ENCODE assay signal across 8 mouse cellular contexts in the genomic region with DNA sequence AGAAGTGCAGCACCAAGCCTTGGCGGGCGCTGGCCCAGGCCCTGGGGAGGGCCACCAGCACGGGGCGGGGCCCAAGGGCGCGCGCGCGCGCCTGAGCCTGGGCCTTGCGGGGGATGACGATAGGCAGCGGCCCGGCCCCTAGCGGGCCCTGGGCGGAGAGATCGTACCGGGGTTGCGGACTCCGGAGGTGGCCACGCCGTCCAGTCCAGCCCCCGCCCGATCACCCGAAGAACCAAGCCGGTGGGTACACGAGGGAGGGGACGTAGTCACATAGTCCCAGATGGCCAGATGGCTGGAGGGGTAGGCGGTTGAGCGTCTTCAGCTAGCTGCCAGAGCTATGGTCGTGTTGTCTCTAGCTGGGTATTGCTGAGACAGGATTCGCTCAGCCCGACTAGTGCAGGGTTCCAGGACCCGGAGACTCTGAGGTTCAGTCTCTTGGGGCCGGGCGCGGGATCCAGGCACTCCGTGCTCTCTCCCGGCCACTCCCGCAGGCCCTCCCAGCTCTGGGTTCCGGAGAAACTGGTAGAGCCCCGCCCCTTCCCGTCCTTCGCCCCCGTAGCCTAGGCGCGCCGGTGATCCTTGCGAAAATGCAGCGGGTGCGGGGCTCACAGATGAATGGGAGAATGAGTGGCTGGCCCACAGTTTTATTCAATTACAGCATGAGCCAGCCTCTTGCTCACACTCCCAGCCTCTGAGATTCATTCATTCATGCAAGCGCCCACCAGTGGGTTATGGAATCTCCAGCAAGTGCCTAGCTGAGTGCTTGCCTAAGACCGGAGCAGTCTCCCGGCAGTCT. TPM values are rescaled to one million over a fixed set of nuclear protein-coding genes. Genes with fewer than 3 reads are reported as not detected.
DNase-seq lines count a peak whose midpoint lies in the region; ATAC-seq and TF ChIP-seq lines count a peak whose summit lies in the region.

No protein-coding gene starts in this region.

- peak overlapping the region; percentile 100 for H3K27ac ChIP-seq in brown adipose tissue, adult 24 weeks (replicated peaks; ENCODE audit: low read depth, low read length)
- peak overlapping the region; percentile 96 for H3K27ac ChIP-seq in heart, embryonic 15.5 days
- peak overlapping the region; percentile 92 for H3K27ac ChIP-seq in liver, embryonic 15.5 days (replicated peaks)
- H3K27ac ChIP-seq in neural tube, embryonic 13.5 days (replicated peaks), result peak overlapping the region; percentile 70
- H3K27ac ChIP-seq in testis, adult 2 months (ENCODE audit: control insufficient read depth, insufficient read depth, low read depth, low read length), result peak overlapping the region; percentile 91

- H3K4me2 ChIP-seq in heart, embryonic 15.5 days, result peak overlapping the region; percentile 86
- H3K4me2 ChIP-seq in liver, embryonic 15.5 days, result peak overlapping the region; percentile 100
- H3K4me2 ChIP-seq in neural tube, embryonic 13.5 days, result peak overlapping the region; percentile 84

- H3K4me1 ChIP-seq in brown adipose tissue, adult 24 weeks (ENCODE audit: control insufficient read depth, insufficient read depth, insufficient read length, low read length), result peaks cover 33% of the 10 kb centered on the region
- H3K4me1 ChIP-seq in heart, embryonic 15.5 days (replicated peaks), result peaks cover 79% of the 10 kb centered on the region
- H3K4me1 ChIP-seq in liver, embryonic 15.5 days (replicated peaks), result peaks cover 85% of the 10 kb centered on the region
- peaks cover 48% of the 10 kb centered on the region for H3K4me1 ChIP-seq in neural tube, embryonic 13.5 days (replicated peaks)
- peaks cover 55% of the 10 kb centered on the region for H3K4me1 ChIP-seq in testis, adult 2 months (ENCODE audit: control insufficient read depth, insufficient read depth, low read length)

- WGBS in heart, embryonic 15.5 days, result under 1% methylated on average over 54 of the region's 54 CpGs
- WGBS in liver, embryonic 15.5 days (ENCODE audit: insufficient replicate concordance), result under 1% methylated on average over 54 of the region's 54 CpGs
- under 1% methylated on average over 54 of the region's 54 CpGs for WGBS in neural tube, embryonic 13.5 days

- ATAC-seq in heart, embryonic 15.5 days (replicated peaks; ENCODE audit: insufficient number of reproducible peaks, insufficient read depth, low FRiP score, low read depth), result peak; percentile 47
- peak; percentile 82 for ATAC-seq in liver, embryonic 15.5 days (ENCODE audit: insufficient read depth)
- ATAC-seq in neural tube, embryonic 13.5 days (ENCODE audit: low read depth), result peak; percentile 61

- TF ChIP-seq CTCF in testis, adult 2 months (IDR thresholded peaks at IDR 0.05; ENCODE audit: control insufficient read depth, insufficient read depth, insufficient replicate concordance, low read depth, low read length), result no peak

- peak; percentile 35 to 53 for DNase-seq in CD8-positive naive resting alpha-beta T cell, adult 2 months (ENCODE audit: low read depth in 2 of 2, low spot score in 2 of 2)
- peak; percentile 33 for DNase-seq in fibroblast of lung, adult 2 months (ENCODE audit: low read depth)
- peak; percentile 91 for DNase-seq in kidney, postnatal 14 days

- H3K9ac ChIP-seq in heart, embryonic 15.5 days, result peak overlapping the region; percentile 89
- H3K9ac ChIP-seq in liver, embryonic 15.5 days, result peak overlapping the region; percentile 90
- H3K9ac ChIP-seq in neural tube, embryonic 13.5 days, result peak overlapping the region; percentile 82

- H3K4me3 ChIP-seq in brown adipose tissue, adult 24 weeks (ENCODE audit: insufficient read depth, low read depth, low read length), result peak overlapping the region; percentile 98
- peak overlapping the region; percentile 80 for H3K4me3 ChIP-seq in heart, embryonic 15.5 days
- H3K4me3 ChIP-seq in liver, embryonic 15.5 days (replicated peaks), result peak overlapping the region; percentile 83
- peak overlapping the region; percentile 56 for H3K4me3 ChIP-seq in neural tube, embryonic 13.5 days
- peak overlapping the region; percentile 90 for H3K4me3 ChIP-seq in testis, adult 2 months (ENCODE audit: control insufficient read depth, low read depth, low read length)

- TF ChIP-seq POLR2A in testis, adult 2 months (IDR thresholded peaks at IDR 0.05; ENCODE audit: control insufficient read depth, low read depth, low read length), result no peak

- no peaks in the 10 kb centered on the region for H3K9me3 ChIP-seq in heart, embryonic 15.5 days (replicated peaks)
- H3K9me3 ChIP-seq in liver, embryonic 15.5 days (replicated peaks), result no peaks in the 10 kb centered on the region
- H3K9me3 ChIP-seq in neural tube, embryonic 13.5 days, result no peaks in the 10 kb centered on the region

- no peaks in the 10 kb centered on the region for H3K36me3 ChIP-seq in heart, embryonic 15.5 days
- no peaks in the 10 kb centered on the region; the same call in none of the 2 replicates for H3K36me3 ChIP-seq in liver, embryonic 15.5 days (replicated peaks)
- no peaks in the 10 kb centered on the region for H3K36me3 ChIP-seq in neural tube, embryonic 13.5 days
- H3K36me3 ChIP-seq in testis, adult 2 months (ENCODE audit: control insufficient read depth, insufficient read depth, low read length), result no peaks in the 10 kb centered on the region

- H3K27me3 ChIP-seq in heart, embryonic 15.5 days, result no peaks in the 10 kb centered on the region
- no peaks in the 10 kb centered on the region for H3K27me3 ChIP-seq in liver, embryonic 15.5 days
- peaks cover 41% of the 10 kb centered on the region for H3K27me3 ChIP-seq in neural tube, embryonic 13.5 days
- no peaks in the 10 kb centered on the region for H3K27me3 ChIP-seq in testis, adult 2 months (ENCODE audit: control insufficient read depth, insufficient read depth, low read length)

RNA-seq across cellular contexts. Expression of gene Myo1c, which starts 1.3 kb away (rescaled TPM):
- polyA plus RNA-seq in brown adipose tissue, adult 24 weeks (2012; ENCODE audit: insufficient read depth, insufficient read length, missing spikeins), result 65.7 and 72.5 TPM in 2 replicates
- polyA plus RNA-seq in heart, embryonic 15.5 days (2015; fragmentation: Nextera tagmentation; extraction: Ambion mirVana), result 62.1 and 79.0 TPM in 2 replicates
- 20.6 and 24.5 TPM in 2 replicates for polyA plus RNA-seq in liver, embryonic 15.5 days (2015; fragmentation: Nextera tagmentation; extraction: Ambion mirVana)
- 10.7 and 12.9 TPM in 2 replicates for polyA plus RNA-seq in neural tube, embryonic 13.5 days (2015; fragmentation: Nextera tagmentation; extraction: Ambion mirVana)
- 41.3 and 48.7 TPM in 2 replicates for polyA plus RNA-seq in testis, adult 2 months (2012; rRNA removed)

RNA-seq across cellular contexts. Expression of gene Inpp5k, which starts 20.8 kb away (rescaled TPM):
- polyA plus RNA-seq in brown adipose tissue, adult 24 weeks (2012; ENCODE audit: insufficient read depth, insufficient read length, missing spikeins), result 19.1 and 24.1 TPM in 2 replicates
- polyA plus RNA-seq in heart, embryonic 15.5 days (2015; fragmentation: Nextera tagmentation; extraction: Ambion mirVana), result 19.6 and 28.8 TPM in 2 replicates
- polyA plus RNA-seq in liver, embryonic 15.5 days (2015; fragmentation: Nextera tagmentation; extraction: Ambion mirVana), result 16.0 and 18.3 TPM in 2 replicates
- polyA plus RNA-seq in neural tube, embryonic 13.5 days (2015; fragmentation: Nextera tagmentation; extraction: Ambion mirVana), result 39.9 and 42.8 TPM in 2 replicates
- 121 and 128 TPM in 2 replicates for polyA plus RNA-seq in testis, adult 2 months (2012; rRNA removed)

RNA-seq across cellular contexts. Expression of gene Crk, which starts 27.4 kb away (rescaled TPM):
- polyA plus RNA-seq in brown adipose tissue, adult 24 weeks (2012; ENCODE audit: insufficient read depth, insufficient read length, missing spikeins), result 56.9 and 64.4 TPM in 2 replicates
- polyA plus RNA-seq in heart, embryonic 15.5 days (2015; fragmentation: Nextera tagmentation; extraction: Ambion mirVana), result 82.3 and 95.8 TPM in 2 replicates
- polyA plus RNA-seq in liver, embryonic 15.5 days (2015; fragmentation: Nextera tagmentation; extraction: Ambion mirVana), result 32.3 and 33.9 TPM in 2 replicates
- 120 and 133 TPM in 2 replicates for polyA plus RNA-seq in neural tube, embryonic 13.5 days (2015; fragmentation: Nextera tagmentation; extraction: Ambion mirVana)
- 27.0 and 35.8 TPM in 2 replicates for polyA plus RNA-seq in testis, adult 2 months (2012; rRNA removed)

Comparison
In these comparisons a context has a peak if more than half of its experiments do, and no peak if none do; other contexts are left out.
1. Peak in every context shown above with its lines: DNase-seq, ATAC-seq, H3K4me3 ChIP-seq and H3K27ac ChIP-seq.
2. DNase-seq: peak in every context shown above with its lines; median percentile 91 in kidney, postnatal 14 days; 44 in CD8-positive naive resting alpha-beta T cell, adult 2 months; 33 in fibroblast of lung, adult 2 months.